Mouse (Mus musculus): ENCODE data around the gene Pcsk5. TPM values are rescaled to one million over a fixed set of nuclear protein-coding genes. Genes with fewer than 3 reads are reported as not detected.

The Pcsk5 gene
- polyA plus RNA-seq, 1 experiment: not detected

DNA sequence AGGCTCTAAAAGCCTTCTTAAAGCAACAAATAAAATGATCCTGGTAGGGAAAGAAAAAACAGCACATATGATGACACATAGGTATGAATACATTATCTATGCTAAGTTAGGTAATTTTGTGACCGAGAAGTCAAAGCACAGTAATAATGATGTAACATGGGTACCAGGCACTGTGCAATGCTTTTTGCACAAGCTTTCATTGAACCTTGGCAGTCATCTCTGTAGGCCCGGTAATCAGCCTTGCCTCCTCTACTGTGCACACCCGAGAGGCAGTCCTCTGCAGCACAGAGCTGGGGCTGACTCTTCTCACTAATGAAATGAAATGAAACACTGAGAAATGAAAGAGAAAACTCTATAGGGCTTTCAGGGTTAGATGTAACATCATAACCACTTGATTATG is 89.1 kb downstream of the Pcsk5 start:
- Histone ChIP-seq H3K27me3 (ENCODE audit: control insufficient read depth, insufficient read depth, insufficient read length) (no peaks in the 10 kb centered on the region), H3K4me3 (no peak overlapping the region), H3K79me2 (ENCODE audit: control insufficient read depth, insufficient read depth) (no peaks in the 10 kb centered on the region), H3K36me3 (ENCODE audit: control insufficient read depth, insufficient read depth) (no peaks in the 10 kb centered on the region), H3ac (ENCODE audit: control insufficient read depth, insufficient read length) (no peak overlapping the region), H3K4me2 (ENCODE audit: low read depth) (no peak overlapping the region)
- TF ChIP-seq MAX (IDR thresholded peaks at IDR 0.05; ENCODE audit: low read depth) (no peak), TCF3 (IDR thresholded peaks at IDR 0.05; ENCODE audit: insufficient read length, low read depth) (no peak), TCF12 (IDR thresholded peaks at IDR 0.05; ENCODE audit: insufficient read depth, poor library complexity, severe bottlenecking) (no peak), E2F4 (IDR thresholded peaks at IDR 0.05; ENCODE audit: insufficient read depth) (no peak), CEBPB (IDR thresholded peaks at IDR 0.05; ENCODE audit: insufficient read depth, poor library complexity, severe bottlenecking) (no peak), REST (IDR thresholded peaks at IDR 0.05; ENCODE audit: insufficient read depth, insufficient read length) (no peak), SRF (IDR thresholded peaks at IDR 0.05; ENCODE audit: control insufficient read depth, insufficient read length, low read depth) (no peak), MYOD1 (IDR thresholded peaks at IDR 0.05; ENCODE audit: control insufficient read depth in 1 of 3, insufficient read length in 2 of 3, low read depth in 2 of 3) (no peak), POLR2AphosphoS2 (IDR thresholded peaks at IDR 0.05; ENCODE audit: insufficient read length, low read depth) (no peak)

DNA sequence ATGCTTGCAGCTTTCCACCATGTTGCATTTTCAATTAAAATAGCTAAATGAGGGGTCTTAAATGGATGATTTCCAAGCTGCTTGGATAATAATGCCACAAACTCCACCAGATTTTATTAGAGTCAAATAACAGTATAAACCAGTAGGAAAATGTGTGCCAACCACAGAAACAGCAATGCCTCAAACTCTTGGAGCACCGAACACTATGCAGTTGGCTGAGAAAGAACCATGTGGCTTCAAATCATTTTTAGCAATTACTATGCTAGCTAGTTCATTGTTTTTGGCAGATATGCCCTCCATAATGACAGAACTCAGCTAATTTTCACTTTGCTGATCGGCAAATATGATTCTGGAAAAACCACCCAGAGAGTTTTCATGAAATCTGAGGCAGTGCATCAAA is 92.1 kb downstream of the Pcsk5 start:
- Histone ChIP-seq H3ac (ENCODE audit: control insufficient read depth, insufficient read length) (no peak overlapping the region), H3K4me2 (ENCODE audit: low read depth) (no peak overlapping the region), H3K4me3 (no peak overlapping the region), H3K79me2 (ENCODE audit: control insufficient read depth, insufficient read depth) (no peaks in the 10 kb centered on the region), H3K36me3 (ENCODE audit: control insufficient read depth, insufficient read depth) (no peaks in the 10 kb centered on the region), H3K27me3 (ENCODE audit: control insufficient read depth, insufficient read depth, insufficient read length) (no peaks in the 10 kb centered on the region)
- TF ChIP-seq E2F4 (IDR thresholded peaks at IDR 0.05; ENCODE audit: insufficient read depth) (no peak), MYOG (IDR thresholded peaks at IDR 0.05; ENCODE audit: control insufficient read depth in 1 of 3, insufficient read depth in 1 of 3, insufficient read length in 2 of 3, low read depth in 2 of 3) (no peak), POLR2AphosphoS2 (IDR thresholded peaks at IDR 0.05; ENCODE audit: insufficient read length, low read depth) (no peak), MYOD1 (IDR thresholded peaks at IDR 0.05; ENCODE audit: control insufficient read depth in 1 of 3, insufficient read length in 2 of 3, low read depth in 2 of 3) (no peak)

DNA sequence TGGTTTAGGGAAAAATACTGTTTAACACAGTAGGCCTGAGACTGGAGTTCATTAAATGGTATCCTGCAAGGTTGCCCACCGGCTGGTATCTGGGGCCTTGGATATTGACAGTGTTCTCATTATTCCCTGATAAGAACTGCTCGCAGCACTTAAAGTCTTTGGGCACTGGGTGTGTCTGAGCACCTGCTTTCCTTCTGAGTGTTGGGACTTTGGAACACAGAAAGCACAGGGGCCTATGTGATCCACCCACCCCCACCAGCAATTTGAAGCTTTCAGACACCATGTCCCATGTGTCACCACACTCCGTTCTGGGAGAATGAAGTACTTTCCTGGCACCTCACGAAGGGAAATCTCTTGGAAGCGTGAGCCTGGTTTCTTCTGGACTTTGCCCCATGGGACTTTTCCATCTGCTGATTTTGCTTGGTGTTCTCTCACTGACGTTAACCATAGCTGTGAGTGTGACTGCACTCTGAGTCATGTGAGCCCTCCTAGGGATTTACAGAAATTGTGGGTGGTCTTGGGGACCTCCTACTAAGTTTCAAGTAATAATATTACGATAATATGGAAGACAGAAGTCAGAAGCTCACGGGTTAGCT is 92.9 kb downstream of the Pcsk5 start:
- no peaks in the 10 kb centered on the region for H3K27me3 ChIP-seq (ENCODE audit: control insufficient read depth, insufficient read depth, insufficient read length)
- no peak overlapping the region for H3K4me3 ChIP-seq
- TF ChIP-seq SRF (IDR thresholded peaks at IDR 0.05; ENCODE audit: control insufficient read depth, insufficient read length, low read depth) (no peak), MAX (IDR thresholded peaks at IDR 0.05; ENCODE audit: low read depth) (no peak), REST (IDR thresholded peaks at IDR 0.05; ENCODE audit: insufficient read depth, insufficient read length) (no peak), POLR2A (IDR thresholded peaks at IDR 0.05; ENCODE audit: insufficient read length, low read depth) (no peak), TCF3 (IDR thresholded peaks at IDR 0.05; ENCODE audit: insufficient read length, low read depth) (no peak), E2F4 (IDR thresholded peaks at IDR 0.05; ENCODE audit: insufficient read depth) (no peak), MYOG (IDR thresholded peaks at IDR 0.05; ENCODE audit: control insufficient read depth in 1 of 3, insufficient read depth in 1 of 3, insufficient read length in 2 of 3, low read depth in 2 of 3) (no peak), CEBPB (IDR thresholded peaks at IDR 0.05; ENCODE audit: insufficient read depth, poor library complexity, severe bottlenecking) (no peak), TCF12 (IDR thresholded peaks at IDR 0.05; ENCODE audit: insufficient read depth, poor library complexity, severe bottlenecking) (no peak), POLR2AphosphoS2 (IDR thresholded peaks at IDR 0.05; ENCODE audit: insufficient read length, low read depth) (no peak), USF1 (IDR thresholded peaks at IDR 0.05; ENCODE audit: low read depth) (no peak), MYOD1 (IDR thresholded peaks at IDR 0.05; ENCODE audit: control insufficient read depth in 1 of 3, insufficient read length in 2 of 3, low read depth in 2 of 3) (no peak)

DNA sequence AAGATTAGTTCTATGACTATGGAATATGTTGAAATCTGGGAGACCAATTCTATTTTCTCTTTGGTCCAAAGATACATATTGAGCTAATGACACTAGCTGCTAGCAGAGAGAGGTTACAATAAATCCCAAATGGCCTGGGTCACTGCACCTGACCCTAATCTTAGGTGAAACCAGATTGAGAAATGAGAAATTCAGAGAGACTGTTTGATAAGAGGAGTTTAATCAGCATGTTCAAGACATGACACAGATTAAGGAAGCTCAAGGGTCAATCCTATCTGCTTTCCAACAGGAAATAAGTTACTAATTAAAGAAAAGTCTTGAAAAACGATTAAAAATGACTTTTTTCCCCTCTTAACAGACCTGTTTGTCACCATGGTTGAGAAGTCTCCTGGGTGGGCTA is 96.0 kb downstream of the Pcsk5 start:
- H3K4me2 ChIP-seq (ENCODE audit: low read depth): no peak overlapping the region
- H3K36me3 ChIP-seq (ENCODE audit: control insufficient read depth, insufficient read depth): no peaks in the 10 kb centered on the region
- TF ChIP-seq TCF12 (IDR thresholded peaks at IDR 0.05; ENCODE audit: insufficient read depth, poor library complexity, severe bottlenecking) (no peak), TCF3 (IDR thresholded peaks at IDR 0.05; ENCODE audit: insufficient read length, low read depth) (no peak), CEBPB (IDR thresholded peaks at IDR 0.05; ENCODE audit: insufficient read depth, poor library complexity, severe bottlenecking) (no peak), POLR2A (IDR thresholded peaks at IDR 0.05; ENCODE audit: insufficient read length, low read depth) (no peak), SRF (IDR thresholded peaks at IDR 0.05; ENCODE audit: control insufficient read depth, insufficient read length, low read depth) (no peak), E2F4 (IDR thresholded peaks at IDR 0.05; ENCODE audit: insufficient read depth) (no peak), MYOD1 (IDR thresholded peaks at IDR 0.05; ENCODE audit: control insufficient read depth in 1 of 3, insufficient read length in 2 of 3, low read depth in 2 of 3) (no peak), MAX (IDR thresholded peaks at IDR 0.05; ENCODE audit: low read depth) (no peak), POLR2AphosphoS2 (IDR thresholded peaks at IDR 0.05; ENCODE audit: insufficient read length, low read depth) (no peak), USF1 (IDR thresholded peaks at IDR 0.05; ENCODE audit: low read depth) (no peak), MYOG (IDR thresholded peaks at IDR 0.05; ENCODE audit: control insufficient read depth in 1 of 3, insufficient read depth in 1 of 3, insufficient read length in 2 of 3, low read depth in 2 of 3) (no peak), REST (IDR thresholded peaks at IDR 0.05; ENCODE audit: insufficient read depth, insufficient read length) (no peak)
- H3K4me3 ChIP-seq: no peak overlapping the region
- H3K27me3 ChIP-seq (ENCODE audit: control insufficient read depth, insufficient read depth, insufficient read length): no peaks in the 10 kb centered on the region
- H3K79me2 ChIP-seq (ENCODE audit: control insufficient read depth, insufficient read depth): no peaks in the 10 kb centered on the region
- H3ac ChIP-seq (ENCODE audit: control insufficient read depth, insufficient read length): no peak overlapping the region

More for the DNA sequence above, 92.9 kb downstream of the Pcsk5 start:
- H3K4me2 ChIP-seq (ENCODE audit: low read depth): no peak overlapping the region
- H3ac ChIP-seq (ENCODE audit: control insufficient read depth, insufficient read length): no peak overlapping the region
- H3K36me3 ChIP-seq (ENCODE audit: control insufficient read depth, insufficient read depth): no peaks in the 10 kb centered on the region
- H3K79me2 ChIP-seq (ENCODE audit: control insufficient read depth, insufficient read depth): no peaks in the 10 kb centered on the region

Data from myocyte (in vitro differentiated cells).